Mouse (Mus musculus) liver, embryonic 14.5 days (tissue): ENCODE results near the gene Olfr718-ps1. TPM values are rescaled to one million over a fixed set of nuclear protein-coding genes. Genes with fewer than 3 reads are reported as not detected.
A peak's percentile ranks its signal among the peaks of the same experiment; 100 is the strongest.

Source experiments
- ATAC-seq: fragments of 200-750 bp; cut with Nextera tagmentation; 2 replicates; pipeline ENCODE4 v1.8.0; 2017; ENCODE audit warnings: moderate number of reproducible peaks, mild to moderate bottlenecking, moderate library complexity; ENCODE audit not compliant: insufficient read depth
- DNase-seq, 3 experiments: peaks; one replicate each; pipeline ENCODE4 v3.0.0-alpha.2; 2012 to 2013; ENCODE audit warnings: low read depth in 3 of 3, low spot score in 3 of 3
- H3K27ac ChIP-seq: fragments of 300-500 bp; sonication (generic); 2 replicates; pipeline ENCODE4 v1.5.1; 2014; ENCODE audit warnings: moderate library complexity, mild to moderate bottlenecking, control low read depth, inconsistent platforms
- H3K27me3 ChIP-seq: fragments of 300-500 bp; sonication (generic); 2 replicates; pipeline ENCODE4 v1.6.1; 2014; ENCODE audit warnings: mild to moderate bottlenecking, low read length, moderate library complexity; ENCODE audit not compliant: control insufficient read depth, insufficient read depth
- H3K36me3 ChIP-seq: fragments of 300-500 bp; sonication (generic); replicated peaks from 2 replicates; pipeline ENCODE4 v1.6.1; 2014; ENCODE audit warnings: low read depth; ENCODE audit not compliant: control insufficient read depth, insufficient read depth
- H3K4me1 ChIP-seq, 2 experiments: fragments of 200-500 bp in 1 of 2; fragments of 300-500 bp in 1 of 2; sonication (generic) in 1 of 2; replicated peaks; 2 replicates each; pipeline ENCODE4 v1.6.1; 2012 to 2014; ENCODE audit warnings: antibody characterized with exemption in 1 of 2, inconsistent platforms in 1 of 2, low read length in 1 of 2; ENCODE audit not compliant: control insufficient read depth in 2 of 2, insufficient read depth in 2 of 2
- H3K4me2 ChIP-seq: fragments of 300-500 bp; sonication (generic); 2 replicates; pipeline ENCODE4 v1.6.1; 2014; ENCODE audit warnings: low read depth, mild to moderate bottlenecking, control low read depth, moderate library complexity
- H3K4me3 ChIP-seq, 2 experiments: fragments of 200-500 bp in 1 of 2; fragments of 300-500 bp in 1 of 2; sonication (generic) in 1 of 2; 2 replicates each; pipeline ENCODE4 v1.5.1; 2012 to 2014; ENCODE audit warnings: low read depth in 2 of 2, low read length in 2 of 2, mild to moderate bottlenecking in 2 of 2, control low read depth in 1 of 2, inconsistent platforms in 1 of 2, moderate library complexity in 1 of 2; ENCODE audit not compliant: insufficient read depth in 1 of 2
- H3K9ac ChIP-seq: fragments of 300-500 bp; sonication (generic); replicated peaks from 2 replicates; pipeline ENCODE4 v1.6.1; 2014; ENCODE audit warnings: mild to moderate bottlenecking, control low read depth, moderate library complexity
- H3K9me3 ChIP-seq: fragments of 300-500 bp; sonication (generic); 2 replicates; pipeline ENCODE4 v1.6.1; 2016; ENCODE audit warnings: low read length, mixed read lengths; ENCODE audit not compliant: control insufficient read depth
- CTCF ChIP-seq: IDR thresholded peaks from 2 replicates; pipeline ENCODE4 v1.5.1; 2016; ENCODE audit warnings: antibody characterized with exemption, low read depth, control low read depth
- EP300 ChIP-seq: IDR thresholded peaks from 2 replicates; pipeline ENCODE4 v1.6.1; 2016; ENCODE audit warnings: antibody characterized with exemption, low read depth
- WGBS: fragments of 180-500 bp; shearing (Covaris S2); extraction: QIAGEN DNeasy Blood & Tissue Kit; methylation state at CpG from one replicate; pipeline ENCODE4 v1.1.7; 2014; ENCODE audit not compliant: insufficient replicate concordance; 5-methylcytosine and 5-hydroxymethylcytosine counted together
- polyA plus RNA-seq, 2 experiments: library from polyadenylated mRNA; depleted of rRNA in 1 of 2; stranded (reverse) in 1 of 2; unstranded in 1 of 2; fragments of >200 nt; fragmentation: Nextera tagmentation in 1 of 2; extraction: Ambion mirVana in 1 of 2; gene quantifications; 2 replicates each; pipeline versions ENCODE4 v1.2.1 to v1.2.3; 2012 to 2014

Olfr718-ps1 gene
- polyA plus RNA-seq, 2 experiments, result not detected

DNA sequence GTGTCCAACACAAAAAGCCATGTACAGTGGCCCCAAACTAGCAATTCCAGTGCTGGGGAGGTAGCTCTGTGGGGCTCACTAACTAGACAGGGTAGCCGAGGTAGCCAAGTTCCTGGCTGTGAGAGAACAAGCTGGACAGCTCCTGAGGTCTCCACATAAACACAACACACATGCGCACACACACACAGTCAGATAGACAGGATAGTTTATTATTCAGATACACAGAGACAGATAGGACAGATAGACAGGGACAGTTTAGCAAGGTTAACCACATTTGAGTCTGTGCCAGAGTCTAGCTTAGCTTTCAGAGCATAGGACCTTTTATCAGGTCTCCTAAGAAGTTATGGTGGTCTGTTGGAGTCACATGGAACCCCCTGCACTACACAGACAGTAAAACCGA is 40.5 kb downstream of the Olfr718-ps1 start:
- ATAC-seq, result no peak
- no peak overlapping the region for H3K4me3 ChIP-seq
- 63% methylated on average over 3 of the region's 3 CpGs for WGBS
- no peak for TF ChIP-seq CTCF
- TF ChIP-seq EP300, result no peak
- no peaks in the 10 kb centered on the region for H3K27me3 ChIP-seq
- H3K4me2 ChIP-seq, result no peak overlapping the region
- no peak for DNase-seq
- H3K9me3 ChIP-seq, result no peaks in the 10 kb centered on the region
- H3K27ac ChIP-seq, result no peak overlapping the region
- H3K9ac ChIP-seq, result no peak overlapping the region
- peaks cover 23 to 35% of the 10 kb centered on the region in 2 experiments for H3K4me1 ChIP-seq
- no peaks in the 10 kb centered on the region; the same call in 1 of the 2 replicates for H3K36me3 ChIP-seq

GRCm38 (mm10) chr5:143103231-143103630 is 44.1 kb downstream of the Olfr718-ps1 start:
- peaks cover 8 to 25% of the 10 kb centered on the region in 2 experiments; a peak in 3 of 4 replicates for H3K4me1 ChIP-seq

GRCm38 (mm10) chr5:143101626-143102025 is 45.8 kb downstream of the Olfr718-ps1 start:
- ATAC-seq, result no peak
- Histone ChIP-seq H3K9me3 (no peaks in the 10 kb centered on the region), H3K9ac (no peak overlapping the region), H3K4me3 (no peak overlapping the region), H3K4me2 (peak overlapping the region; percentile 31), H3K27ac (no peak overlapping the region), H3K4me1 (peaks cover 8 to 25% of the 10 kb centered on the region in 2 experiments; a peak in 3 of 4 replicates), H3K36me3 (no peaks in the 10 kb centered on the region), H3K27me3 (no peaks in the 10 kb centered on the region)
- 84% methylated on average over 1 of the region's 1 CpGs for WGBS
- DNase-seq, result no peak
- no peak for TF ChIP-seq EP300
- TF ChIP-seq CTCF, result no peak

More at GRCm38 (mm10) chr5:143103231-143103630, 44.1 kb downstream of the Olfr718-ps1 start:
- 87% methylated on average over 2 of the region's 2 CpGs for WGBS
- H3K27ac ChIP-seq, result no peak overlapping the region
- ATAC-seq (no peak), DNase-seq (no peak)
- H3K9me3 ChIP-seq, result no peaks in the 10 kb centered on the region
- no peak overlapping the region for H3K9ac ChIP-seq
- no peaks in the 10 kb centered on the region; the same call in 1 of the 2 replicates for H3K36me3 ChIP-seq
- no peak overlapping the region for H3K4me3 ChIP-seq
- no peaks in the 10 kb centered on the region for H3K27me3 ChIP-seq
- no peak for TF ChIP-seq EP300
- no peak for TF ChIP-seq CTCF
- no peak overlapping the region for H3K4me2 ChIP-seq

DNA sequence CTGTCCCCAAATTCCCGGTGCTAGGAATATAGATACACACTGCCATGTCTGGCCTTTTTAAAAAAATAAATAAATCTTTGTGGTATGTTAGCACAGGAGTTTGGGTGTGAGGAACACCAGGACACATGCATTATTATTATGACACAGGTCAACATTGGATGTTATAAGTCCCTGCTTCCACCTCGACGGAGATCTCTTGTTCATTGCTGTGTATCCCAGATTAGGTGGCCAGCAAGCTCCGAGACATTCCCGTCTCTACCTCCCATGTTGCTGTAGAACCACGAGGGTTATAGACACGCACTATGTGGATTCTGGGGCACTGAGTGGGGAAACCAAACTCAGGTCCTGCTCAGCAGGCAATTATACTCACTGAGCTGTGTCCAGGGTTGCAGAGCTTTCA is 52.1 kb downstream of the Olfr718-ps1 start:
- Histone ChIP-seq H3K4me3 (no peak overlapping the region), H3K27ac (no peak overlapping the region), H3K4me2 (no peak overlapping the region), H3K36me3 (peaks cover 4% of the 10 kb centered on the region), H3K9me3 (no peaks in the 10 kb centered on the region), H3K4me1 (peaks cover 0 to 1% of the 10 kb centered on the region in 2 experiments; a peak in 1 of 4 replicates), H3K9ac (no peak overlapping the region), H3K27me3 (no peaks in the 10 kb centered on the region)
- no peak for TF ChIP-seq CTCF
- no peak for TF ChIP-seq EP300
- ATAC-seq (no peak), DNase-seq (no peak)
- WGBS, result 87% methylated on average over 7 of the region's 7 CpGs

- Histone ChIP-seq H3K9me3 (no peaks in the 10 kb centered on the region), H3K9ac (no peak overlapping the region), H3K4me3 (no peak overlapping the region), H3K27me3 (no peaks in the 10 kb centered on the region), H3K36me3 (peaks cover 28% of the 10 kb centered on the region), H3K27ac (no peak overlapping the region), H3K4me2 (no peak overlapping the region), H3K4me1 (no peaks in the 10 kb centered on the region)
- TF ChIP-seq EP300 (no peak), CTCF (no peak)
- DNase-seq, result no peak
- ATAC-seq, result no peak
- 67% methylated on average over 3 of the region's 3 CpGs for WGBS
Measured at GRCm38 (mm10) chr5:143092891-143093290, 54.5 kb downstream of the Olfr718-ps1 start.
